Mouse (Mus musculus) neural tube, embryonic 14.5 days (tissue): ENCODE measurements around the gene Neo1. TPM values are rescaled to one million over a fixed set of nuclear protein-coding genes. Genes with fewer than 3 reads are reported as not detected.

Experiments used
- polyA plus RNA-seq: library from polyadenylated mRNA; unstranded; fragments of >200 nt; fragmentation: Nextera tagmentation; extraction: Ambion mirVana; gene quantifications from 2 replicates; pipeline ENCODE4 v1.2.1, GENCODE M21; 2014

Neo1 gene
- polyA plus RNA-seq, 1 experiment from 2014 or later, result 59.7 TPM

Other genes starting within 250 kb of the Neo1 start
- 4.1 and 4.9 TPM in 2 replicates for gene Hcn4, start 213.0 kb downstream of the Neo1 start, polyA plus RNA-seq